Mouse (Mus musculus) embryo, embryonic 10 days (tissue): ENCODE data around the gene Serp2.

Source experiments
- DNase-seq: peaks from one replicate; pipeline ENCODE4 v3.0.0-alpha.2; 2015; ENCODE audit warnings: low spot score

Gene Serp2

GRCm38 (mm10) chr14:76527030-76527719 is 29.5 kb downstream of the Serp2 start:
- no peak for DNase-seq

- DNase-seq, result no peak
Measured at GRCm38 (mm10) chr14:76526467-76526866, 30.2 kb downstream of the Serp2 start.

GRCm38 (mm10) chr14:76523344-76523743 is 33.3 kb downstream of the Serp2 start:
- no peak for DNase-seq

DNA sequence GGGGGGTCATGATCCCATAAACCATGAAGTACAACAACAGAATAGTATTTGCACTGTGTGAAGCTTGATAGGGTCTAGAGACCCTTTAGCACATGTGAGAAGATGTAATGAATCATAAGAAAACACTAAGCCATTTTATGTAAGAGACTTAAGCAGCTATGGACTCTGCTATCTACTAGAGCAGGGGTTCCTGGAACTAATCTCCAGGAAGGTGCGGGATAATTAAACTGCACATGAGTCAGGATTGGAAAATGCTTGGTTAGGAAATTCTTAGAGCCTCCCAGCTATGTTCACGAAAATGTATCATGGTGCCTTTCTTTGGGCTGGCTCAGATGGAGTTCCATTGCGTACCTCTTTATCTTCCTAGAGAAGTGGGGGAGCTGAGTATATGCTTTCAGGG is 35.4 kb downstream of the Serp2 start:
- DNase-seq, result no peak

GRCm38 (mm10) chr14:76520606-76521005 is 36.1 kb downstream of the Serp2 start:
- peak; percentile 49 for DNase-seq

GRCm38 (mm10) chr14:76518217-76518616 is 38.5 kb downstream of the Serp2 start:
- no peak for DNase-seq

DNA sequence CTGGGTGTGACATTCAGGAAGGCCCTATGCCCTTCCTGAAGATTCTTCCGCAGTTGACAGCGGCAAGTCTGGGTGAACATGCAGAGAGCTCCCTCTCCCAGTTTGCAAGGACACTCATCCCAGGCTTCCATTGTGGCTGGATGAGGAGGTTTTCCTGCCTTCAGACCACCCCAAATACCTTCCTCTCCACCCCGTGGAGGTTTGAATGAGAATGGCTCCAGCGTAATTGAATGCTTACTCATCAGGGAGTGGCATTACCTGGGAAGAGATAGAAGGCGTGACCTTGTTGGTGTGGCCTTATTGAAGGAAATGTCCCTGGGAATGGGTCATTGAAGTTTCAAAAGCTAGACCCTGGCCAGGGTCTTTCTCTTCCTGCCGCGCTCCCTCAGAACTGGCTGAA is 41.1 kb downstream of the Serp2 start:
- DNase-seq, result no peak

- no peak for DNase-seq
Measured at GRCm38 (mm10) chr14:76514050-76514585, 42.6 kb downstream of the Serp2 start.

- peak; percentile 71 for DNase-seq
Measured at GRCm38 (mm10) chr14:76513395-76514049, 43.2 kb downstream of the Serp2 start.

DNA sequence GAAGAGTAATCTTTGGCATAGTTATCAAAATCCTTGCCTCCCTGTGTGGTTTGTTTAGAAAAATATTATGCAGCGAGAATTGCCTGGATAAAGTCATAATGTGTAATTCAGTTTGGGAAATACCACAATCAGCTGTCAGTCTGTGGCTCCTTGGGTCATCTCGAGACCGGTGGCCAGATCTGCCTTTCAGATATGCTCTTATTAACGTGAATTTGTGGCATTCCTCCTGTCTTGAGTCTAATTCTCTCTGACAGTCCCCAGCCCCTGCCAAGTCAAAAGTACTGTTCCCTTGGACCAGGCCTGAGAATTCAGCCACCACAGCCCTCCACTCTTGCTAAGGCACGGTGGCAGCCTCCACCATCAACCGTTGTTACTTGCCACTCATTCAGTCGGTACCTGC is 44.7 kb downstream of the Serp2 start:
- DNase-seq, result no peak

- peak; percentile 28 for DNase-seq
Measured at GRCm38 (mm10) chr14:76508701-76509100, 48.0 kb downstream of the Serp2 start.

DNA sequence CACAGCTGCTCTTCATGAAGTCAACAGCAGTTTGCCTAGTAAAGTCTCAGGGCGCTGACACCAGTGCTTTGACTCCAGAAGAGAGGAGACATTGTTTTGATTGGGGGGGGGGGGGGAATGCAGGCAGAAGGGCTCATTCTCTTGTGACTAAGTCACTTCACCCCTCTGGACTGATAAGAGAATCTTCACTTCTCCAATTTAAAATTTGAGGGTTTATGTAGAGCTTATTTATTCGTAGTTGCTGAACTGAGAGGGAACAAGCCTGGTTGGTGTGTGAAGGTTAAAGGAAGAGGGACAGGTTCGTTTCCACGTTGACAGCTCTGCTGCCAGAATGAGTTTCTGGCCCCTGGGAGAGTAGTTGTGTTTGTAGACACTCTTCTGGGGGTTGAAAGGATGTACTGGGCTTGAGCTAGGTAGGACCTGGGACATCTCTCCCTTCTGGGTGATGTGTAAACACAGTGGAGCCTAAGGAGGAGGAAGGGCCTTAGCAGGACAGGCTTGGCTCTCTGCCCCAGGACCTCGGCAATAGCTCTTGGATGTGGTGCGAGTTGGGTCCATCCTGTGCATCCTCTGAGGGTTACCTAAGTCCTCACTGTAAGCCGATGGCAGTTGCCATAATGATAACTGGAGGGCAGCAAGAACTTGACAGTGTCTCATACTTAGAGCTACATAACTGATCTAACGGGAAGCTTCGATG is 48.7 kb downstream of the Serp2 start:
- DNase-seq, result no peak

GRCm38 (mm10) chr14:76507357-76507756 is 49.3 kb downstream of the Serp2 start:
- DNase-seq, result no peak

GRCm38 (mm10) chr14:76506425-76507205 is 50.1 kb downstream of the Serp2 start:
- peak; percentile 23 for DNase-seq

DNA sequence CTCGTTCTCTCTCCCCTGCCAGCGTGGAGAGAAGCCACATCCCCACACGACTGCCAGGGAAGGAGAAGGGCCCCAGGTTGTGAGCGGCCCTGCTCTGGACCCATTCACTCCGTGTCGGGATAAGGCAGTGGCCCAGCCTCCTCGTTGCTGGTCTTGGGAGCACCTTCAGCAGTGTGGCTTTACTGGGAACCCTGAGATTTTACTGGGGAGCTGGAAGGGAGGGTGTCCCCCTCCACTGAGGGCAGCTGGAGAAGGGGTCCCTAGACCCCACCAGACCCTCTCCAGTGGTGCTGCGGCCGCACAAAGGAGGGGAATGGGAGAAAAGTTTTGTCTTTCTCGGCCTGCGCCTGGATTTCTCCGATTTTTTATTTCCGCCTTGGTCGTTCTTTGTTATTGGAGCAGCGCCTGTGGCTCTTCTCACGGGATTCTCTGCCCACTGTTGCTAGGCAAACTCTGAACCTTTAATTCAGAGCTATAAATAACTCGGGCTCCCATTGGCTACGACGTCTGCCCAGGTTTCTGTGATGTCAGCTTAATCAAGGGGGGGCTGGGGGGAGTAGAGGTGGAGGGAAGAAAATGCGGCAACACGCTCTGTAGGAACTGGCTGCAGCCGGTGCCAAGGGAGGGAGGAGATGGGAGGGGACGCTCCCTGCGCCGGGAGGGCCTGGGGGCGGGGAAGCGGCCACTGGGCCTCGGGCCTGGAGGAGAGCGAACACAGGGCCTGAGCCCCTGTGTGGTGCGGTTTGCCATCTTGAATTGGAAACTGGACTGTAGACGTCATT is 51.1 kb downstream of the Serp2 start:
- DNase-seq, result peak; percentile 94

DNA sequence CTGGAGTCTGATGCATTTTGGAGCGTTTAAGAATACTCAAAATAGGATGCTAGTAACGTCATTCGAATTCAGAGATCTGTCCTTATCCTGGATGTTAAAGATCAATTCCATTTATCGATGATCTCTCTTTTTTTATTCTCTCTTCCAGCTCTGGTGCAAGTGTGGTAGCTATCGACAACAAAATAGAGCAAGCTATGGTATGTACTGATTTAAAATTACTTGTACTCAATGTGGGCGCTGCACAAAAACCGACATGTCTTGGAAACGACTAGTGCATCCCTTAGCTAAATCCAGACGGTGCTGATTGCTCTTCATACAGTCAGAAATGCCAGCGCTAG is 51.6 kb downstream of the Serp2 start:
- DNase-seq, result no peak

- peak; percentile 94 for DNase-seq
Measured at GRCm38 (mm10) chr14:76504121-76504737, 52.5 kb downstream of the Serp2 start.

DNA sequence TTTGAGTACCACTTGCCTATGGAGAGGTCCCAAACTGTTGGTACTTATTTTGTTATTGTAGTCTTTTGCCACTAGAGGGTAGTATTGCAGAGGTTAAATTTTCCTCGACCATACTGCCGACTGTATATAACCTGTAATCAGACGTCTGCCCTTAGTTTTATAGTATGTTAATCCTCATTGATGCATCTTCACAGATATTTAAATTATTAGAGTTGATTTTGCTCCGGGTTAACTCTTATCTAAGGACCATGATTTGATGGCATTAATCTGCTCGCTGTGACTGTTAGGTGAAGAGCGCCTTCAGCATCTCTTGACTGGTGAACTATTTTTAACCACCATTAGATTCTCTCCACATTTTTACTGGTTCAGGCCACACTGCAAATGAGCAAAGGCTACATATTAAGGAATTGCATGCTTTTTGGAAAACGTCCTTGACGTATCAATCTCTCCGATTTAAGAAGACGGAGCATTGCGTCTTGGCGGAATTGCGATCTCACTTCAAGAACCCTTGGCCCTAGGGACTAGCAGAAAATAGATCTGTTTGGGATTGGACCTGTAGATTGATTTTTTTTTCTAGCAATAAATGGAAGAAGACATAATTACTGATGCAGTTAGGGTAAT is 53.3 kb downstream of the Serp2 start:
- peak; percentile 54 for DNase-seq

GRCm38 (mm10) chr14:76500036-76500435 is 56.7 kb downstream of the Serp2 start:
- DNase-seq, result peak; percentile 71

DNA sequence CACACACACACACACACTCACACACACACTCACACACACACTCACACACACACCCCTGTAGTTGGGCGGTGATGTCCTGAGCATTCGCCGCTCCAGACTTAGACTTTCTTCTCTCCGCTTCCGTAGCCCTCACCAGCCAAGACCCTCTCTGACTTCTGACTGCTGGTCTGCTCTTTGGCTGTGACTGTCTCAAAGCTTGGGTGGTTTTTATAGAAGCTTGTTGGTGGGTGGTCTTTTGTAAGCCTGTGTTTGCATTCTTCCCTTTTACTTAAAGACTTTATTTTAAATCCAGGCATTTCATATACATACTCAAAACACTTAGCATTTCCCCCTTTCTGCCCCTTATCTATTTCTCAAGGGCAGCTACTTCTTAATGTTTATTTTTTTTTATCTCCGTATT is 57.2 kb downstream of the Serp2 start:
- DNase-seq, result no peak

- no peak for DNase-seq
Measured at GRCm38 (mm10) chr14:76498210-76498609, 58.5 kb downstream of the Serp2 start.
